Mouse (Mus musculus): ENCODE measurements around the gene Odf2. TPM values are rescaled to one million over a fixed set of nuclear protein-coding genes. Genes with fewer than 3 reads are reported as not detected.
"Not testable (repeated sequence)": the region's sequence is repeated elsewhere in the genome, so short reads cannot be mapped to it uniquely, and the experiment has no call there.

Gene Odf2
- polyA plus RNA-seq, 1 experiment: 1,873 TPM

DNA sequence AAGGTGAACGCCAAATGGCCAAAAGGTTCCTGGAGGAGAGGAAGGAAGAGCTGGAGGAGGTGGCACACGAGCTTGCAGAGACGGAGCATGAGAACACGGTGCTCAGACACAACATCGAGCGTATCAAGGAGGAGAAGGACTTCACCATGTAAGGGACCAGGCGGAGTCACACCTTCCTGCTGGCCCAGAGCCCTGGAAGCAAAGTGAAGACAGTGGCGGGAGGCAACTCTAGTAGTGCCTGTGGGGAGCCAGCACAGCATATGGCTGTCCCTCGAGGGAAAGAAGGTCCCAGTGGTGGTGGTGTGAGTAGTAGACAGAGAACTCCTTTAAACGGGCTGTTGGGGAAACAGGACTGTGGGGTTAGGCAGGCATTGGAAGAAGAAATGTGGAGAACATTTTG, 13.2 kb downstream of the Odf2 start:
- TF ChIP-seq CTCF (IDR thresholded peaks at IDR 0.05; ENCODE audit: control insufficient read depth, insufficient read depth, insufficient replicate concordance, low read depth, low read length) (no peak), POLR2A (IDR thresholded peaks at IDR 0.05; ENCODE audit: control insufficient read depth, low read depth, low read length) (no peak)
- peak overlapping the region; percentile 94 for H3K27ac ChIP-seq (ENCODE audit: control insufficient read depth, insufficient read depth, low read depth, low read length)
- no peaks in the 10 kb centered on the region for H3K4me1 ChIP-seq (ENCODE audit: control insufficient read depth, insufficient read depth, low read length)

DNA sequence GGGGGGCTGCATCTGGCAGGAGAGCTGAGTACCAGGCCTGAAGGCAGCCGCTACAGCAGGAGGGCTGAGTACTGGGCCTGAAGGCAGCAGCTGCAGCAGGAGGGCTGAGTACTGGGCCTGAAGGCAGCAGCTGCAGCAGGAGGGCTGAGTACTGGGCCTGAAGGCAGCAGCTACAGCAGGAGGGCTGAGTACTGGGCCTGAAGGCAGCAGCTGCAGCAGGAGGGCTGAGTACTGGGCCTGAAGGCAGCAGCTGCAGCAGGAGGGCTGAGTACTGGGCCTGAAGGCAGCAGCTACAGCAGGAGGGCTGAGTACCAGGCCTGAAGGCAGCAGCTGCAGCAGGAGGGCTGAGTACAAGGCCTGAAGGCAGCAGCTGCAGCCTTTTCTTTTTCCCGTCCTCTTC, 19.1 kb downstream of the Odf2 start:
- H3K4me1 ChIP-seq (ENCODE audit: control insufficient read depth, insufficient read depth, low read length); H3K36me3 ChIP-seq (ENCODE audit: control insufficient read depth, insufficient read depth, low read length); H3K4me3 ChIP-seq (ENCODE audit: control insufficient read depth, low read depth, low read length): not testable (repeated sequence)

More for the DNA sequence above, 13.2 kb downstream of the Odf2 start:
- Histone ChIP-seq H3K27me3 (ENCODE audit: control insufficient read depth, insufficient read depth, low read length) (no peaks in the 10 kb centered on the region), H3K4me3 (ENCODE audit: control insufficient read depth, low read depth, low read length) (peak overlapping the region; percentile 76), H3K36me3 (ENCODE audit: control insufficient read depth, insufficient read depth, low read length) (peaks cover 9% of the 10 kb centered on the region)

DNA sequence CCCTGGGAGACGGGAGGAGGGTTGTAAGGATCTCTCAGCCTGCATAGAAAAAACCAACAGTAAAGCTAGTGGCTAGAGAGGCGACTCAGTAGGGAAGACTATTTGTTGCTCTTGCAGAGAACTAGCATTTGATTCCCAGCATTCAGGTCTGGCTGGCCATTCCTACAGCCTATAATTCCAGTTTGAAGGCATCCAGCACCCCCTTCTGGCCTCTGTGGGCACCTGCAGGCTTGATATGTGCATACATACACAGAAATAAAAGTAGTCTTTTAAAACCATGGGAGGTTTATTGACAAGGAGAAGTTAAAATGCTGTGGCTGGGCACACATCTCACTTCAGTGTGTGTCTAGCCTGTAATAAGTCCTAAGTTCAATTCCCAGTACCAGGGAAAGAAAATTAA, 21.0 kb downstream of the Odf2 start:
- Histone ChIP-seq H3K4me1 (ENCODE audit: control insufficient read depth, insufficient read depth, low read length) (no peaks in the 10 kb centered on the region), H3K36me3 (ENCODE audit: control insufficient read depth, insufficient read depth, low read length) (no peaks in the 10 kb centered on the region; the same call in 1 of the 2 replicates), H3K4me3 (ENCODE audit: control insufficient read depth, low read depth, low read length) (no peak overlapping the region), H3K27me3 (ENCODE audit: control insufficient read depth, insufficient read depth, low read length) (no peaks in the 10 kb centered on the region), H3K27ac (ENCODE audit: control insufficient read depth, insufficient read depth, low read depth, low read length) (no peak overlapping the region)
- TF ChIP-seq CTCF (IDR thresholded peaks at IDR 0.05; ENCODE audit: control insufficient read depth, insufficient read depth, insufficient replicate concordance, low read depth, low read length) (no peak), POLR2A (IDR thresholded peaks at IDR 0.05; ENCODE audit: control insufficient read depth, low read depth, low read length) (no peak)

More for the DNA sequence above, 19.1 kb downstream of the Odf2 start:
- not testable (repeated sequence) for H3K27ac ChIP-seq (ENCODE audit: control insufficient read depth, insufficient read depth, low read depth, low read length); H3K27me3 ChIP-seq (ENCODE audit: control insufficient read depth, insufficient read depth, low read length)

DNA sequence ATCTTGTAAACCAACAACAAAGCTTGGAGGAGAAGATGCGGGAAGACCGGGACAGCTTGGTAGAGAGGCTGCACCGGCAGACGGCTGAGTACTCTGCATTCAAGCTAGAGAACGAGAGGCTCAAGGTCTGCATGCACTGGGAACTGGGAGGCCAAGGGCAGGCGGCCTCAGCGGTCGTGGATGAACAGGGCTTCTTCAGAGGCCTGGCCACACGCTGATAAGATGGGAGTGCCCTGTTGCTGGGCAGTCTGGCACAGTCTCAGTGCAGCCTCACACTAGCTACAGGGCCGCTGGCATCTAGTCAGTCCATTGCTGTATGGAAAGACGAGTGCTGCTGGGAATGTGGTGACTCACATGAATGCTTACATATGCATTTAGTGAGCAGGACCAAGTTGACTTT, 28.6 kb downstream of the Odf2 start:
- no peaks in the 10 kb centered on the region for H3K4me1 ChIP-seq (ENCODE audit: control insufficient read depth, insufficient read depth, low read length)
- TF ChIP-seq CTCF (IDR thresholded peaks at IDR 0.05; ENCODE audit: control insufficient read depth, insufficient read depth, insufficient replicate concordance, low read depth, low read length): no peak
- TF ChIP-seq POLR2A (IDR thresholded peaks at IDR 0.05; ENCODE audit: control insufficient read depth, low read depth, low read length): no peak
- no peak overlapping the region for H3K4me3 ChIP-seq (ENCODE audit: control insufficient read depth, low read depth, low read length)
- peaks cover 1% of the 10 kb centered on the region for H3K36me3 ChIP-seq (ENCODE audit: control insufficient read depth, insufficient read depth, low read length)
- 0 out of 2 replicates have a peak overlapping the region, but pooled peaks have one; percentile 4 for H3K27ac ChIP-seq (ENCODE audit: control insufficient read depth, insufficient read depth, low read depth, low read length)
- H3K27me3 ChIP-seq (ENCODE audit: control insufficient read depth, insufficient read depth, low read length): no peaks in the 10 kb centered on the region

DNA sequence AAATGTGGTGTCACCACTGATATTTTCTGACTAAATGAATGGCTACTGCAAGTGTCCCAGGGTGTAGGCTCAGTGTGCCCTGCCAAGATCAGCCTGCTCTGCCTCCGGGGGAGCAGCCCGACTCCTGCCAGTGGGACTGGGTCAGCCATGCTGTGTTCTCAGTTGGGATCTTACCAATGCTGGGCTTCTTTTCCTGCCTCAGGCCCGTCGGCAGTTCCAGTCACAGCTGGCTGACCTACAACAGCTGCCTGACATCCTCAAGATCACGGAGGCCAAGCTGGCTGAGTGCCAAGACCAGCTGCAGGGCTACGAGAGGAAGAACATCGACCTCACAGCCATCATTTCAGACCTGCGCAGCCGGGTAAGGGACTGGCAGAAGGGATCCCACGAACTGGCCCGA, 33.0 kb downstream of the Odf2 start:
- TF ChIP-seq POLR2A (IDR thresholded peaks at IDR 0.05; ENCODE audit: control insufficient read depth, low read depth, low read length) (no peak), CTCF (IDR thresholded peaks at IDR 0.05; ENCODE audit: control insufficient read depth, insufficient read depth, insufficient replicate concordance, low read depth, low read length) (no peak)
- Histone ChIP-seq H3K27me3 (ENCODE audit: control insufficient read depth, insufficient read depth, low read length) (no peaks in the 10 kb centered on the region), H3K36me3 (ENCODE audit: control insufficient read depth, insufficient read depth, low read length) (peaks cover 3% of the 10 kb centered on the region), H3K27ac (ENCODE audit: control insufficient read depth, insufficient read depth, low read depth, low read length) (no peak overlapping the region), H3K4me3 (ENCODE audit: control insufficient read depth, low read depth, low read length) (no peak overlapping the region), H3K4me1 (ENCODE audit: control insufficient read depth, insufficient read depth, low read length) (no peaks in the 10 kb centered on the region)

DNA sequence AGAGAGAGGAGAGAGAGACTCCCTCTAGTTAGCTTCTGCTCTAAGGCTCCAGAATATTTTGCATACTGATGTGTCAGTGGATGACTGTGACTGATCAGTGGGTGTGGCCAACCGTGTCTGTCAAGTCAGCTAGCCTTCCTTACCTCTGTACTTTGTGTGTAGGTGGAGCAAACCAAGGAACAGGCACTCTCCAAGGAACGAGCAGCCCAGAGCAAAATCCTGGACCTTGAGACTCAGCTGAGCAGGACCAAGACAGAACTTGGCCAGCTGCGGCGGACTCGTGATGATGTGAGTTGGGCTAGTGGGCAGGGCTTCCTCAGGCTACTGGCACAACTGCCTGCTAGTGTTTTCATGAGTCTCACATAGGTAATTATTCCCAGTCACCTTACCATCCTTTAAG, 37.5 kb downstream of the Odf2 start:
- no peaks in the 10 kb centered on the region for H3K4me1 ChIP-seq (ENCODE audit: control insufficient read depth, insufficient read depth, low read length)
- H3K4me3 ChIP-seq (ENCODE audit: control insufficient read depth, low read depth, low read length): no peak overlapping the region
- peaks cover 1% of the 10 kb centered on the region for H3K36me3 ChIP-seq (ENCODE audit: control insufficient read depth, insufficient read depth, low read length)
- no peak overlapping the region for H3K27ac ChIP-seq (ENCODE audit: control insufficient read depth, insufficient read depth, low read depth, low read length)
- H3K27me3 ChIP-seq (ENCODE audit: control insufficient read depth, insufficient read depth, low read length): no peaks in the 10 kb centered on the region
- no peak for TF ChIP-seq POLR2A (IDR thresholded peaks at IDR 0.05; ENCODE audit: control insufficient read depth, low read depth, low read length)
- TF ChIP-seq CTCF (IDR thresholded peaks at IDR 0.05; ENCODE audit: control insufficient read depth, insufficient read depth, insufficient replicate concordance, low read depth, low read length): no peak

DNA sequence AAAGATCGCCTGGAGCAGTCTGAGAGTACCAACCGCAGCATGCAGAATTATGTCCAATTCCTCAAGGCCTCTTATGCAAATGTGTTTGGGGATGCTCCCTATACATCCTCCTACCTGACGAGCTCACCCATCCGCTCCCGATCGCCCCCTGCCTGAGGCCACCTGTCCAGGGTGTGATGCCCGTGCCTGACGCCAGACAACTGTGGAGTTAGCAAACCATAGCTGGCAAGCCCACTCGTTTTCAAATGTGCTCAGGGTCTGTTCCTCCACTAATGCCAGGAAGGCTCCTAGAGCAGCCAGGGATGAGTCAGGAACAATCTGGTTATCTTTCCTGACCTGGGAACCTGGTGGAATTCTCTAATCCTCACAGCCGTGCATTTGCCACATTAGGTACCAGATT, 41.5 kb downstream of the Odf2 start:
- H3K4me1 ChIP-seq (ENCODE audit: control insufficient read depth, insufficient read depth, low read length): no peaks in the 10 kb centered on the region
- H3K36me3 ChIP-seq (ENCODE audit: control insufficient read depth, insufficient read depth, low read length): no peaks in the 10 kb centered on the region
- H3K4me3 ChIP-seq (ENCODE audit: control insufficient read depth, low read depth, low read length): no peak overlapping the region
- H3K27ac ChIP-seq (ENCODE audit: control insufficient read depth, insufficient read depth, low read depth, low read length): no peak overlapping the region
- no peak for TF ChIP-seq POLR2A (IDR thresholded peaks at IDR 0.05; ENCODE audit: control insufficient read depth, low read depth, low read length)
- TF ChIP-seq CTCF (IDR thresholded peaks at IDR 0.05; ENCODE audit: control insufficient read depth, insufficient read depth, insufficient replicate concordance, low read depth, low read length): no peak
- no peaks in the 10 kb centered on the region for H3K27me3 ChIP-seq (ENCODE audit: control insufficient read depth, insufficient read depth, low read length)

DNA sequence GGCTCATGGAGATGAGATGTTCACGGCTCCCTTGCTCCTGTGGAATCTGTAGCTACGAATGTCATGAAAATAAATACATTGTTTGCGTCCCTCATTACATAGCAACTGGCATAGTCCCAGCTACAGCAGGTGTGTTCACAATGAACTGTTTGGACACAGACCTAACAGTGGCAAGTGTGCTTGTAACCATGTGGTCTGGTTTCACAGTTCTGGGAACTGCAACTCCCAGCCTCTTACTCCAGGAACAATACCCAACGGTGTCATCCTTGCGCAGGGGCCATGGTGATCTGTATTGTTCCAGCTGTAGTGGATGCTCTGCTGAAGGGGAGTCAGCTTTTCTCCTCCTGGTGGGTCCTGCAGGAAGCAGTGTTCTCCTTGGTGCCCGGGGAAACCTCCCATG, 42.2 kb downstream of the Odf2 start:
- Histone ChIP-seq H3K4me3 (ENCODE audit: control insufficient read depth, low read depth, low read length) (no peak overlapping the region), H3K36me3 (ENCODE audit: control insufficient read depth, insufficient read depth, low read length) (no peaks in the 10 kb centered on the region), H3K27me3 (ENCODE audit: control insufficient read depth, insufficient read depth, low read length) (no peaks in the 10 kb centered on the region), H3K4me1 (ENCODE audit: control insufficient read depth, insufficient read depth, low read length) (no peaks in the 10 kb centered on the region), H3K27ac (ENCODE audit: control insufficient read depth, insufficient read depth, low read depth, low read length) (no peak overlapping the region)
- no peak for TF ChIP-seq POLR2A (IDR thresholded peaks at IDR 0.05; ENCODE audit: control insufficient read depth, low read depth, low read length)
